Mouse (Mus musculus) lung, postnatal 4 days (tissue): Measurements from ENCODE around the gene Enox2.
"Not testable (repeated sequence)": the region's sequence is repeated elsewhere in the genome, so short reads cannot be mapped to it uniquely, and the experiment has no call there.

Source experiments
- DNase-seq, 2 experiments: peaks; one replicate each; pipeline ENCODE4 v3.0.0; 2021

Gene Enox2

DNA sequence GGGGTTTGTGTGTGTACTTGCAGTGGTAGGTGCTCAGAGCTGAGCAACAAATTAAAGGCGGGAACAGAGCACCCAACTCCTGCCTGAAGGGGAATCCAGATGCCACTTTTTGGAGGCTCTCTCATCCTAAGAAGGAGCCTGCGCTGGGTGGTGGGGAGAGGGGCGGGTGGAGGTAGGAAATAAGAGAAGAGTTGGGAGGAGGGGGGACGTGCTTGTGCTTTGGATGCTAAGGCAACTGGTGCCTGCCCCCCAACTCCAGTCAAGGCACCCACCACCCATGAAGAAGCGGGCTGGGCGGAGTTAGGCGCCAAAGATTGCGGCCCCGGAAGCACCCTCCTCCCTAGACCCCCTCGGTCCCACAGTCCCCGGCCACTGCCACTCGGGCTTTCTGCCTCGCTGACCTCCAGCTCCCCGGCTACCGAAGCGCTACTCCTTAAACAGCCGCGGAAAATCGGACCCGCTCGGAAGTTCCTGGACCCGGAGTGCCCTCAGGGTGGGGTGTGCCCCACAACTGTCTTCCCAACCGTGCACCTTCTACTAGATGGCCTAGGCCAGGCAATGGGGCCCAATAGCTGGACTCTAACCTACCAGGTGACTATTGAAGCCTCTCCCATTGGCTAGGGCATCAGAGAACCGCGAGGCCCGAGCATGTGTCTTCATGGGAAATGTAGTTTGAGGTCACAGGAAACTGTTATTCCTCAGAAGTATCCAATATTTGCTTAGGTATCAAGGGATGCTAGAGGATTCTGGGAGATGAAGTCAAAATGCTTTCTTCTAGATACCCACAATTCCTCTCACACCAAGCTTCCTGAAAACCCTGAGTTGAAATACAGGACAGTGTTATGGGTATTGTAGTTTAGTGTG, at the start of gene Enox2:
Gene Enox2, minus strand, starts transcription at position 560 of the 864 bp plus-strand sequence.
- DNase-seq = peak; percentile 82 to 89

DNA sequence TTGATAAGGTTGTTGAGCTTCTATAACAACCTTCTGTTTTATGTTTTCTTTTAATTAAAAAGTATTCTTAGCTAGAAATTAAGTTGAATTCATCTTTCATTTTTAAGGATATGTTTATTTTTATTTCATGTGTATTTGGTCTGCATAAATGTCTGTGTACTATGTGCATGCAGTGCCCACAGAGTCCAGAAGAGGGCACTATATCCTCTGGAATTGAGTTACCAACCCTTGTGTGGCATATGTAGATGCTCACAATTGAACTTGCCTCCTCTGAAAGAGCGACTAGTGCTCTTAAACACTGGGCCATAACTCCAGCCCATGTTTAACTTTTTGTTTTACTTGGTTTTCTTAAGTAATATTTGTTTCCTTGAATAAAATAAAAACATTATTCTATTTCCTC, 21.4 kb upstream of the Enox2 start:
- peak in 1 of 2 experiments; percentile 19 for DNase-seq

DNA sequence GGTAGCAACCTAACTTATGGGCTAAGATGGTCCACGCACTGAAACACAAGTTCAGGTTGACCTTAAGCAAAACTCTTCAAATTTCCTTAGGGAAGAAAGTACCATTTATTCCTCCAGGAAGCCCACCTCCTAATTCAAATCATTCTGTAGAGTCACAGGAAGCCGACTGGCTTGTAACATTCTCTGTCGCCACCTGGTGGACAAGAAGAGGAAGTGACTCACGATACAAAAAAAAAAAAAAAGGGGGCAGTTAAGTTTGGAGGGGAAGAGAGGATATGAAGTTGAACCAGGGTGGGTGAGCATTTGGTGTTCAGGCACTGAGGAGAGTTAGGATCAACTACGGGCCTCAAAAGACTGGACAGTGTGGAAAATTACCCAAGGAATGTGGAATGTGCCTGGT, 18.6 kb upstream of the Enox2 start:
- peak in 1 of 2 experiments; percentile 5 for DNase-seq

DNA sequence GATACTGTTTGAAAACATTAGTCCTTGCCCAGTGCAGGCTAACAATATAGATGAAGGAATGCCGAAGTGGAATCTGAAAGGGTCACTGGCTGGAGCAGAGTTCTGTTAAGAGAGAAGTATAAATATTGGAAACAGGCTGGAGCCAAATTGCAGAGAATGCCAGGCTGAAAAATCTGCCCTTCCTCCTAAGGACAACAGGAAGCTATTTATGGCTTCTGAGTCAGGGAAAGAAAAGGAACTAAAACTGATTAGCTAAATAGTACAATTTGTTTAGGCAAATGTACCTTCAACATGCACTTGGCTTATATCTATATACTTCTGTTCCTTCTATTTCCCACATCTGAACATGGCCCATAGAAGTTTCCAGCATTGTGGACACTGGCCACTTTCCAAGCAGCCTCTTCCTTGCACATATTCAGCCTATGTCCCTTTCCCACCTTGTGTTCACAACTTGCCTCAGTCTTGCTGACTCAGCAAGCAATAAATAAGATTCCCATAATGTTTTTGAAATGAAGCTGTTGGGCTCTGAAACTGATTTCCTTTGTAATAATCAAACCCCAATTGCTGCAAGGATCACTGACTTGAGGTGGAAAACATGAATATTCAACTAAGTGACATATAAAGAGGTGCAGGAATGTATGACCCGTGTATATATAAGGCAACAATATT, 8.0 kb downstream of the Enox2 start:
- DNase-seq = no peak

DNA sequence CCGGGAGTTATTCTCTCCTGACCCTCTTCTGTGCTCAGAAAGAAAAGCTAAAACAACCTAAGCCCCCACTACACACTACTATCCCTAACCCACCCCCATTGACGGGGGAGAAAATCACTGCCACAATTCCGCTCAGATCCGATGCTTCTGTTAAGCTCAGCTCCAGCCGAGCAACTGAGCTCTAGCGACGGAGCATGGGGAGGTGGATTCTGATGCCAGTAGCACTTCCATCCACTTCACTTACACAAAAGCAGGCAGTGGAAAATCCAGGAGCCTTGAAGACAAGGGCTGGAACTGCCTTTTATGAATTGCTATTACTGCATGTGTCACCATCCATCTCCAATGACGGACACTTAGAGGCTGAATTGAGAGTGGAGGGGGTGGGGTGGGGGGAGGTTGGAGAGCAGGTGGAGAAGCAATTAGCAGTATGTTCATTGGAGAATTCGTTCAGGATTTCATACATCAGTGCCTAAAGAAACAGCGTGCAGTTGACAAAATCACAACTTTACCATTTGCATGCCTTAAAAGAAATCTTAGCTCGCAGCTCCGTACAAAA, 14.5 kb downstream of the Enox2 start:
- no peak for DNase-seq

DNA sequence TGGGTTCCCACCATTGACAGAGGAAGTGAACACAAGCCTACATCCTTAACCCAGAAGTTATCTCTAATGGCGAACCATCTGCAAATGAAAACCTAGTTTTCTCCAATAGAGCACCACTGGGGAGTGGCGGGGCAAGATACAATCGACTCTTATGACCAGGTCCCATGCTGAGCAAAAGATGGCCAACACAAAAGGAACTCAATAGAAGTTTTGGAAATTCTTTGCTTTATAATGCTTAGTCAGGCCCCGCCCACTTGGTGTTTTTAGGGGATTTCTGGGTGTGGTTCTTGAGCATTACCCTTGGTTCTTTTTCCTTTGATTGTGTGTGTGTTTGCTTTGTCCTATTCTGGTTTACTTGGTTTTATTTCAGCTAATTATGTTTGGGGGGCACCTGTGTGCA, 37.2 kb downstream of the Enox2 start:
- DNase-seq = no peak

DNA sequence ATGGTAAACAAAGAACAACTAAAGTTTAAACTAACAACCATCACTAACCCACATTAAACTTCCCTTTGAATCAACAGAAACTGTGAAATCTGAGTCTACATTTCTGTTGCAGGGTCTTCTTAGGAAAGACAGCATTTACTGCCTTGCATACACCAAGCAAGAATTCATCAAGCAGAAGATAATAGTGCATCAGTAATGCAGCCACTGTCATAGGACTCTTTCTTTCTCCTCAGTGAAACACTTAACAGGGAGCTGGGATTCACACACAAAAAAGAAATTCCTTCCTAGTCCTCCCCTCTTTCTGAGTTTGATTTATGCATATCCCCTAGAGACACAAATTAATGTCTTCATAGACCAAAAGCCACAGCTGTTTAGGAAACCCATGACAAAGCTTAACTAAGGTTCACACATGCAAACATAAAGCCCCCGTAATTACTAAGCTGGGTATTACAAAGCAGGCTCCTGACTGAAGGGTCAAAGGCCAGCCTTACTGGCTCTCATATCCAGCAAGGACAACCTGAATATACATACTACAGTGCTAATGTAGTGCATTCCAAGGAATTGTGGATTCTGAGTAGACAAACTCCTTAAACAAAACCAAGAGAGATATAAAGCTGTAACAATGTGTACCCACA, 62.1 kb downstream of the Enox2 start:
- DNase-seq = no peak

DNA sequence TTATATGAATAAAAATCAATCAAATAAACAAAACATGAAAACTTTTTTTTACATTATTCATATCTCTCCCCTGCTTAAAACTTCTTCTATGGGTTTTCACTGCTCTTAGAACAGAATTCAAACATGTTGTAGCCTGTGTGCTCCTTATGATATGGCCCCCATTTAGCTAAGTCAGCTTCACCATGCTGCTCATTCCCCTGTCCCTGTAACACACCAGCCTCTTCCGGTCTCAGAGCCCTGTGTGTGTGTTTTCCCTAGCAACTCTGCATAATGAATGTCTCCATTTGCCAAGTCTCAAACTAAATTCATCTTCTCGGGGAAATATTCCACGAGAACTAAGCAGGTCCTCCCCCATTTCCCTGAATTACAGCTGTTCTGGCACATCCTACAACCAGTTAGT, 71.6 kb downstream of the Enox2 start:
- DNase-seq = no peak

DNA sequence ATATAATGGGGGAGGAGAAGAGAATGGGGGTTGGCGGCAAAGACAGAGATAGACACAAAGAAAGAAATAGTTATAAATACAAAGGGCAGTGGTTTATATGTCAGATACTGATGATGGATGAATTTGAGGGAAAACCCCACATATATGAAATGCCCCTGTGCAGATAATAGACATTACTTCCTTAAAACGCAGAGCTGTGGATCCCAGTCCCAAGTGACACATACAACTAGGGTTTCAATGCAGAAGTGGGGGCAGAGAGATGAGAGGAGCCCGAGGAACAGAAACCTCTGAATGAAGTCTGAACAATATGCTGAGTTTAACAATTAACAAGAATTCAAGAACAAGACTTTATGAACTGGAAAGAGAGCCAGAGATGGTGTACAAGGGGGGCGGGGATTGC, 91.7 kb downstream of the Enox2 start:
- DNase-seq = no peak

DNA sequence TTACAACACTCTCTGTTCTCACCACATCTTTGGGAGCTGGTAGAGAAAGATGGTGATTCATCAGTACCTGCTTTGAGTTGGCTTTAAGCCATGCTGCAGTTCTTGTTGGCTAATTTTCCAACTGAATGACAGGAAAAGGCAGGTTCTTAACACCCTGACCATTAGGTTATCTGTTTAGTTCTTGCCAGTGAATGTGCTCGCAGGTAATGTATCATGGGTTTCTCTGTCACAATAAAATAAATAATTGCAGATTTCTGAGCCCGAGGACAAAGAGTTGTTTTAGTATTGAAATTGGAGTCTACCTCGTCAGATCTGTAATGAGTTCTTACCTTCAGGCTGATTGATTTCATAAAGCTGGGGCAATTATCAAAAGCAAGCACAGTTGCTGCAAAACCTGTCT, 106.9 kb downstream of the Enox2 start:
- no peak for DNase-seq

DNA sequence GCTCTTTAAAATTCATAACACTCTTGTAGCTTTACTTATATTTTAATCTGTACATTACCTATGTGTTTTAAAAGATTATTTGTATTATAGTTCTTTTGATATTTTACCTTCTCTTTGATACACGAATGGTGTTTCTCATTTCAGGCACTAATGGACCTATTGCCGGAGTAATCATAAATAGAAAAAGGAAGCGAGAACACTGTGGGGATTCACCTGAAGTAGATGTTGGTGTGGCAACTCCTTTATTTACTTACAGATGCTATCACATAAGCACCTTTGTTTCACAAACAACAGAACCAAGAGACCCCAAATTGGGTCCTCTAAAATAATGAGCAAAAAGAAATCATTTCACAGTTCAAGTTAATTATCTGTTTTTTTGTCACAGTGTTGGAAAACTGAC, 109.4 kb downstream of the Enox2 start:
- DNase-seq = no peak

DNA sequence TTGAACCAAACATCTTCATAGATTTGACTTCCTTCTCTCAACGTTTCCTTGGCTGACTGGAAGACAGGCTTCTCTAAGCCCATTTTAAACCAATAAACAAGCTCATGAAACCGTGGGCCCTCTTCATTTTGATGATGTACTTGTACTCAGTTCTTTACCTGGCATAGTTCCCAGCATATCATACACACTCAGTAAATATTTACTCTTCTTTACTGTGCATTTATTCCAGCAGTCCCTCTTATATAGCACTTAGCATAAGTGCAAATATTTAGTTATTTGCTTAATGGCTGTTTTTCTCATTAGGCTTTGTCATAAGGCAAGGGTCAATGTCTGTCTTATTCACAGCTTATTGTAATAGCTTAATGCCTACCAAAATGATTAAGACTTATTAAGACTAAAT, 133.8 kb downstream of the Enox2 start:
- no peak for DNase-seq

DNA sequence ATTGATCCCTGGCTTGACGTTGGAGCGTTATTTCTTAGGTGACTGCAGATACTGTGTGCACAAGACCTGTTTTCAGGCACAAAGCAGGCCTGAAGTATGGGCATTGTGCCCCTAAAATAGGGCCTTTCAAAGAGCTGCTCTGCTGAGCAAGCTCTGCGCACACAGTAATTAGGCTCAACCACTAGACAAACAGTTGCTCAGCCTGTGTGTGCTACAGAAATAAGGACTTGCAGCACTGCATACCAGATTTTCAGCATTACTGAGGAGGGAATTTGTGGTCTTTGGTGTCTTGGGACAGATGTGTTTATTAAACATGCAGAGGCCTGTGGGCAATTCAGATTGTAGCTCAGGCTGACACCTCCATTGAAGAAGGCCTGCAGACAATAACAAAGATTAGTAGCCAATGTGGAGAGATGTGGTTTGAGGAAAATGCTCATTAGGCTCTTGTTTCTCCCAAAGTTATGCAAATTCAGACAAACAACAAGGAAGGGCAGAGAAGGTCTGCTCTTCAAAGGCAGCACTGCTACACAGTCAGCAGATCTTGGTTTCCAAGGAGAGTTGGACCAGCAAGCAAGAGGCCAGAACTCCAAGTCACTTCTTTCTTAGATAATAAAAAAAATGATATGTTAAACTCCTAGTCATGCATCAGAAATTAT, 163.2 kb downstream of the Enox2 start:
- DNase-seq = no peak

DNA sequence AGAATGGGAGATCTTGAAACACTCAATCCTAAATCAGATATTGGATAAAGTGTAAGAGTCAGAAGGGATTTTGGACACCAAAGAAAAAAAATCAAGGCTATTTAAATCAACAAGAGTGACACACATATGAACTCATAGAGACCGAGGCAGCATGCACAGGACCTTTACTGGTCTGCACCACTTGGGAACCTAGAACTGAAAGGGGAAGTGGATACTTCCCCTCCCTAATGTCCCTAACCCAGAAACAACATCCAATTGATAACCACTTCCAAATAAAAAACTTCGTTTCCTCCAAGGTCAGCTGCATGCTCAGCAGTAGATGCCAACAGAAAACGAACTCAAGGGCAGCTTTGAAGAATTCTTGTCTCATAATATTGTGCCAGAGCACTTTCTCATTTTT, 171.6 kb downstream of the Enox2 start:
- DNase-seq = no peak

DNA sequence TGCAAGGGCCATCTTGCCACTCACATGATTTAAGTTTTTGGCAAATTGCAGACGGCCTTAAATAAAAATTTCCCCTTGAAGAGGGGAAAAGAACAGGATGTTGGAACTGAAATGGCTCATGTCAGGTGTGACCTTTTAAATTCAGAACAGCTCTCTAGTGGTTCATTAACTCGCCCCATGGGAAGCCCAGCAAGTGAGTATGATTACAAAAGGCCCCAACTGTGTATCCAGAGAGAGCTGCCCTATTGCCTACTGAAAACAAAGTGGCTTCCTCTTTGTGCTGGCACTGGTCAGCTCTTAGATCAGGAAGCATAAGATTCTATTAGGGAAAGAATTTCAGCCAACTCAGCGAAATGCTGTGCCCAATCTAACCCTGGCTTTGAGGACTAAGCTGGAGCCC, 175.6 kb downstream of the Enox2 start:
- no peak for DNase-seq

DNA sequence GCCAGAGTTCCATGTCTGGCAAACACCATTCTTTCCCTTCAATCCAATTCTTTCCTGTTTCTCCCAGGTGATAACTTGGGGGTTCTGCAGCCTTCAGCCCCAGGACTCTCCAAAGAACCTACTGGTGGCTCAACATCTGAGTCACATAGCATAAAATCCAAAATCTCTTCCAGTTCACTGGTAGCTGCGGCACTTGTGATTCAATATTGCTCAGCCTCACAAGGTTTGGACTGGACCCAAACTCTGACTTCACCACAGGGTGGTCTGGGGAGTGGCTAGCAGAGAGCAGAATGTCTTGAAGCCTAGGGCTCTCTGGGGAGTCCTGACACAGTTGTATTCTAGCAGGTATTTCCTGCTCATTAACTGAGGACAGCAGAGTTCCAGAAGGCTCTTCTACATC, 187.5 kb downstream of the Enox2 start:
- not testable (repeated sequence) for DNase-seq

DNA sequence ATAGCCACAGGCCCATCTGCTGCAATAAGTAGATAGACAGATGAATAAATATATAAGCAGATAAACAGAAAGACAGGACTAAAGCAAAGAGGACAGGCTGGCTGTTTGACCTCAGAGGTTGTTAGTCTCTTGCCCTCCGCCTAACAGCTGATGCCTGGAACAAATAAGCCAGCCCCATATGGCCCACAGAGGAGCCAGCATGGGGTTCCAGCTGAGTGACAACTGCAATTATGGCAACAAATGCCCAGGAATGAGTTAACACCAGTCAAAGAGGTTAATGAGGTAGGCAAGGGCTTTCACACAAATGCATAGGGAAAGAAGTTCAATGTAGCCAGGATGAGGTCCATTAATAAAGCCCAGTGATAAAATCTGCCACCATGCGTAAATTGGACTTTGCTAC, 191.8 kb downstream of the Enox2 start:
- no peak for DNase-seq

DNA sequence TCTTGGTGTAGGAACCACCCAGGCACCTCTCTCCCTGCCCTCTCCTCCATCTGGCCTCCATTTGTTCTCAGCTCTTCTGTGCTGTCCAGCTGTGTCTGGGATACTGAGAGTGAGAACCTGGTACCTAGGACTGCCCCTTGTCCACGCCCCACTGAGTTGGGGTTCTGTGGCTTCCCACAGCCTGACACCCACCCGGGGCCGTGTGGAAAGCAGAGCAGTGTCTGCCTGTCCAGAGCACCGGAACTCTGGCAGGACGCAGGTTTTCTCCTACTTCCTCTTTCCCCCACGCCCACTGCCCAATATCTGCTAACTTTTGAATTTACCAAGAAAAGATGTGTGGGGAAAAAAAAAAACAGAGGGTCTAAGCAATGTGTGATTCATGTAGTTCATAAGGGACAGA, 213.0 kb downstream of the Enox2 start:
- no peak for DNase-seq

DNA sequence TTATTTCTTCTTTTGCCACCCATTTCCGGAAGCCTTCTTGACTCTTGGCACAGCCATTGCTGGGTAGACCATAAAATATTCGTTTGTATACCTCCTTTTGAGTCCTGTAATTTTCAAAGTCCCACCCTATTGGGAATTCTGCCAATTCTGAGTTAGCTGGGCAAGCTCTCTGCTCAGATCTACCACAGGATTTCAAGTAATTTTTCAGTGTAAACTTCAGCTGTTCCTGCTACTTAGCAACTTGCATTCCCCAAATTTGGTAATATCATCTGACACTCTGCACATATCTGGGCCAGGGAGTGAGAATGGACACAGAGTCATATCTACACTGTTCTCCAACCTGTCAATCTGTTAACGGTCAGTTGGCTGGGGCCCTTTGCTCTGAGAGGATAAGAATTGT, 214.5 kb downstream of the Enox2 start:
- DNase-seq = no peak

DNA sequence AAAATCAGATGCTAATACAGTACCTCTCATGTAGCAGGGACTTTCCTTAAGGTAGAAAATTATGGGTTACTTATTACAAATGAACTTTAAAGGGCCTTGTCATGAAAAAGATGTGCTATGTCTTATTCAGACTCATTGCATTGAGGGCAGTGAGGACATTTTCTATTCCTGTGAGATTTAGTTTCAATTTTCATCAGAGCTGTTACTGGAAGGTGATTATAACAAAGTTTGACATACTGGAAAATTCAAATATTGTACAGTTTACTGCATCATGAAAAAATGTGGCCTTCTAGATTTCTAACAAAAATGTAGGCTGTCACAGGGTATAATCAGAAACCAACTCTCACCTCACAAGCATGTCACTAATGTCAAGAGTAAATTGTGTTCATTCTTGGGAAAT, 242.9 kb downstream of the Enox2 start:
- DNase-seq = no peak

DNA sequence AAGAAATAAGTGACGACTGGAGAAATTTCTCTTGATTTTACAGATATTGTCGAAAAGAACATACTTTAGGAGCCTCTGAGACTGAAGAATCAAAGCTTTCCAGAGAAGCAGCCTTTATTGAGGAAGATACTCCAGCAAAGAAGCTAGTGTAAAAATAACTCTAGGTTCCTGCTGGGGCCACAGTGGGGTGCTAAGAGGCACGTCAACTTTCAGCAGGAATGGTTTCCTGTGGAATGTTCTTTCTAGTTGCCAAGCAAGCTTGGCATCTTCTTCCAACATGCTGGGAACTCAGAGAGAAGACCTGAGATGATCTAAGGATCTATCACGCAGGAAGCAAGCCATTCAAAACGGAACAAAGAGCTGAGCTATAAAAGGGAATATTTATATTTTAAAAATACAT, 278.3 kb downstream of the Enox2 start:
- no peak for DNase-seq

DNA sequence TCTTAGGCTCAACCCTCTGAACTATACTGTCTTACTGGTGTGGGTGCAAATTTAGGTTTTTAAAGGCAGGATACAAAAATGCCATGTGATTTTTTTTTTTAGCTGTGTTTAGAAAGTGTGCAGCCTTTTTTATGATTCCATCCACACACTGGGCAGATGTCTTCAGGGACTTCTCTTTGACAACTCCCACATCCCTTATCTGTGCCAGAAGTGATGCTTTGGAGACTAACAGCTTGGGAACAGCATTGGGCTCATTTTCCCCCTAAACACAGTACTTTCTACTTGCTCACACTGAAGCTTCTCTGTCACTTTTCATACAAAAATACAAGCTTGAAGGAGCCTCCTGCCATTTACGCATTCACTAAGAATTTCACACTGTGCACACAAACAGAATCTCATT, 282.4 kb downstream of the Enox2 start:
- DNase-seq = no peak

DNA sequence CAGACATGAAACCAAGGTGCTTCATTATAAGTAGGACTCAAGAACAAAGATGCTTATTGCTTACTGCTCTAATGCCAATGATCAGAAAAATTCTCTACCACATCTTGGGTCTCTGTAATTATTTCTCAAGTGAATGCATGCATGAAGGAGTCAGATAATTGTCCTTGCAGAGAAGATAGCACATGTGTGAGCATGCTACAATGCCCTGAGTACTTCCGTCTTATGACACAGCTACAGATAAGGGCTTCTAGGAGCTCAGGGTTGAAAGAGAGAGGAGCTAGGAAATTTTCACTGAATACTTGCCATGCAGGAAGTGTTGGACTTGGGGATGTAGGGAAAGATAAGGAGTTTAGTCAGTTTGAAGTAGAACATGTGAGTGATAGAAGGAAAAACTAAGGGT, 285.2 kb downstream of the Enox2 start:
- DNase-seq = no peak
